Comparison of ENCODE assay signal across 12 mouse cellular contexts in the genomic region with DNA sequence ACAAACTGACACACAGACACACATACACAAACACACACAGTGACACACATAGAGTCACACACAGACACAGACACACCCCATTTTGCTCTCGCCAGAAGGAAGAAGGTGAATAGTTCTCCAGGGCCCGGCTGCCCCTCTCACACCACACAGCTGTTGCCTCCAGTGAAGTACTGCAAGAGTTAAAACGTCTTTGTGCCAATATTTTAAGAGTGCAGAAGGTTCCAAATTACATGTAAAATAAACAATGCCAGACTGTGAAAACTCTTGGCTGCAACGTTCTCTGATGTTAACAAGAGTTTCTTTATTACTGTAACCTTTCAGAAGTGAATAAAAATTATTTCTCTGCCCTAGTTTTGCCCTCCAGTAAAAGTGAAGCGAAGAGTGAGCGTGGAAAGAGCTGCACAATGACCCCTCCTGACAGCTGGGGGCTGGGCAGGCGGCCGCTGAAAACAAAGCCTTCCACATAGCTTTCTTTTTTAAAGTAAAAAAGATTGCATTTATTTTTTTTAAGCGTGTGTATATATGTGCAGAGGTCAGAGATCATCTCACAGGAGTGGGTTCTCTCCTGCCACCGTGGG. TPM values are rescaled to one million over a fixed set of nuclear protein-coding genes. Genes with fewer than 3 reads are reported as not detected.
A peak's percentile ranks its signal among the peaks of the same experiment; 100 is the strongest.
DNase-seq lines count a peak whose midpoint lies in the region; ATAC-seq and TF ChIP-seq lines count a peak whose summit lies in the region.
"Had no signal": no experiment of that assay in that cellular context is flagged by ENCODE, and none has a peak within 500 bp of the region (broad histone marks: within the 10 kb centered on the region; RNA-seq: fewer than 3 reads in every experiment).

No protein-coding gene starts in this region.

- no peak overlapping the region for H3K4me3 ChIP-seq in hindbrain, embryonic 13.5 days
- H3K4me3 ChIP-seq in hindbrain, embryonic 11.5 days (ENCODE audit: low read depth, low read length) = no peak overlapping the region
- no peak overlapping the region for H3K4me3 ChIP-seq in midbrain, postnatal 0 days (ENCODE audit: low read depth, low read length)
- no peak overlapping the region for H3K4me3 ChIP-seq in midbrain, embryonic 16.5 days (ENCODE audit: low read depth, low read length)
- no peak overlapping the region for H3K4me3 ChIP-seq in intestine, postnatal 0 days (ENCODE audit: low read depth, low read length)
- H3K4me3 ChIP-seq in heart, embryonic 11.5 days (ENCODE audit: low read depth, low read length) = no peak overlapping the region
- H3K4me3 ChIP-seq: layer of hippocampus, adult 2 months had no signal

- peak overlapping the region; percentile 43 for H3K9ac ChIP-seq in hindbrain, embryonic 13.5 days
- no peak overlapping the region for H3K9ac ChIP-seq in hindbrain, embryonic 11.5 days (ENCODE audit: low read depth, low read length)
- H3K9ac ChIP-seq in midbrain, postnatal 0 days (replicated peaks; ENCODE audit: low read length, poor library complexity, severe bottlenecking) = no peak overlapping the region
- H3K9ac ChIP-seq in midbrain, embryonic 16.5 days (ENCODE audit: low read depth, low read length) = no peak overlapping the region
- H3K9ac ChIP-seq in intestine, postnatal 0 days (ENCODE audit: low read depth, low read length) = no peak overlapping the region
- no peak overlapping the region for H3K9ac ChIP-seq in heart, embryonic 11.5 days (ENCODE audit: low read depth, low read length)

- peaks cover 34% of the 10 kb centered on the region for H3K36me3 ChIP-seq in hindbrain, embryonic 13.5 days
- H3K36me3 ChIP-seq in hindbrain, embryonic 11.5 days (ENCODE audit: control insufficient read depth, insufficient read depth, low read length) = 0 out of 2 replicates have a peak, but pooled peaks cover 2% of the 10 kb centered on the region
- H3K36me3 ChIP-seq in midbrain, postnatal 0 days (ENCODE audit: insufficient read depth, low read length) = peaks cover 22% of the 10 kb centered on the region
- H3K36me3 ChIP-seq in midbrain, embryonic 16.5 days (ENCODE audit: control insufficient read depth, insufficient read depth, low read length) = peaks cover 9% of the 10 kb centered on the region
- H3K36me3 ChIP-seq in intestine, postnatal 0 days (ENCODE audit: control insufficient read depth, insufficient read depth) = peaks cover 31% of the 10 kb centered on the region
- peaks cover 21% of the 10 kb centered on the region; the same call in 1 of the 2 replicates for H3K36me3 ChIP-seq in heart, embryonic 11.5 days (ENCODE audit: control insufficient read depth, insufficient read depth, low read length)

- no peak for TF ChIP-seq CTCF in midbrain, postnatal 0 days (IDR thresholded peaks at IDR 0.05)
- no peak for TF ChIP-seq CTCF in intestine, postnatal 0 days (IDR thresholded peaks at IDR 0.05; ENCODE audit: low read depth)

- H3K27me3 ChIP-seq in hindbrain, embryonic 13.5 days = no peaks in the 10 kb centered on the region
- no peaks in the 10 kb centered on the region for H3K27me3 ChIP-seq in hindbrain, embryonic 11.5 days (ENCODE audit: control insufficient read depth, insufficient read depth, low read length)
- no peaks in the 10 kb centered on the region for H3K27me3 ChIP-seq in midbrain, postnatal 0 days (ENCODE audit: insufficient read depth, low read length)
- no peaks in the 10 kb centered on the region for H3K27me3 ChIP-seq in midbrain, embryonic 16.5 days (ENCODE audit: control insufficient read depth, insufficient read depth, low read depth, low read length)
- no peaks in the 10 kb centered on the region for H3K27me3 ChIP-seq in intestine, postnatal 0 days (replicated peaks; ENCODE audit: control insufficient read depth, insufficient read depth, low read length)
- H3K27me3 ChIP-seq in heart, embryonic 11.5 days (ENCODE audit: control insufficient read depth, insufficient read depth, low read length) = no peaks in the 10 kb centered on the region

- no peak for ATAC-seq in hindbrain, embryonic 13.5 days (ENCODE audit: low FRiP score)
- no peak for ATAC-seq in hindbrain, embryonic 11.5 days (ENCODE audit: low FRiP score)
- ATAC-seq in midbrain, postnatal 0 days (ENCODE audit: low FRiP score) = no peak
- ATAC-seq in midbrain, embryonic 16.5 days = no peak
- no peak for ATAC-seq in intestine, postnatal 0 days
- ATAC-seq in heart, embryonic 11.5 days (replicated peaks; ENCODE audit: insufficient number of reproducible peaks, low FRiP score, low TSS enrichment) = no peak

- no peak overlapping the region for H3K4me2 ChIP-seq in hindbrain, embryonic 13.5 days
- no peak overlapping the region for H3K4me2 ChIP-seq in hindbrain, embryonic 11.5 days (replicated peaks; ENCODE audit: low read depth, low read length)
- H3K4me2 ChIP-seq in midbrain, postnatal 0 days (ENCODE audit: low read depth, low read length, poor library complexity, severe bottlenecking) = no peak overlapping the region
- H3K4me2 ChIP-seq in midbrain, embryonic 16.5 days (ENCODE audit: low read length) = no peak overlapping the region
- H3K4me2 ChIP-seq in intestine, postnatal 0 days (replicated peaks; ENCODE audit: low read depth) = 0 out of 2 replicates have a peak overlapping the region, but pooled peaks have one; percentile 7
- no peak overlapping the region for H3K4me2 ChIP-seq in heart, embryonic 11.5 days

- WGBS in hindbrain, embryonic 13.5 days = 53% methylated on average over 10 of the region's 10 CpGs
- WGBS in hindbrain, embryonic 11.5 days = 68% methylated on average over 10 of the region's 10 CpGs
- WGBS in midbrain, postnatal 0 days = 69% methylated on average over 10 of the region's 10 CpGs
- WGBS in midbrain, embryonic 16.5 days = 72% methylated on average over 10 of the region's 10 CpGs
- WGBS in intestine, postnatal 0 days = 58% methylated on average over 10 of the region's 10 CpGs
- WGBS in heart, embryonic 11.5 days (ENCODE audit: insufficient replicate concordance) = 74% methylated on average over 10 of the region's 10 CpGs

- peak overlapping the region; percentile 83 for H3K27ac ChIP-seq in hindbrain, embryonic 13.5 days
- H3K27ac ChIP-seq in hindbrain, embryonic 11.5 days (ENCODE audit: low read depth, low read length) = no peak overlapping the region; the same call in 1 of the 2 replicates
- no peak overlapping the region for H3K27ac ChIP-seq in midbrain, postnatal 0 days (ENCODE audit: low read depth, low read length)
- H3K27ac ChIP-seq in midbrain, embryonic 16.5 days (ENCODE audit: low read length) = no peak overlapping the region
- H3K27ac ChIP-seq in intestine, postnatal 0 days (ENCODE audit: low read depth, low read length) = no peak overlapping the region
- H3K27ac ChIP-seq in heart, embryonic 11.5 days (ENCODE audit: low read depth, low read length) = no peak overlapping the region

- peaks cover 31% of the 10 kb centered on the region for H3K4me1 ChIP-seq in hindbrain, embryonic 13.5 days (replicated peaks)
- H3K4me1 ChIP-seq in hindbrain, embryonic 11.5 days (replicated peaks; ENCODE audit: control insufficient read depth, insufficient read depth, low read length) = no peaks in the 10 kb centered on the region
- H3K4me1 ChIP-seq in midbrain, postnatal 0 days (ENCODE audit: insufficient read depth, low read length) = no peaks in the 10 kb centered on the region
- no peaks in the 10 kb centered on the region for H3K4me1 ChIP-seq in midbrain, embryonic 16.5 days (ENCODE audit: control insufficient read depth, insufficient read depth, low read length)
- H3K4me1 ChIP-seq in intestine, postnatal 0 days (replicated peaks; ENCODE audit: control insufficient read depth, insufficient read depth, low read length) = no peaks in the 10 kb centered on the region
- no peaks in the 10 kb centered on the region for H3K4me1 ChIP-seq in heart, embryonic 11.5 days (ENCODE audit: control insufficient read depth, insufficient read depth, low read length)

- no peak for DNase-seq in hindbrain, embryonic 11.5 days (ENCODE audit: low spot score)
- peak; percentile 10 for DNase-seq in midbrain, postnatal 0 days (ENCODE audit: low spot score)
- no peak for DNase-seq in right cerebral cortex, postnatal 10 days (ENCODE audit: low spot score in 2 of 2)
- no peak for DNase-seq in left cerebral cortex, adult 18-20 months (ENCODE audit: low spot score in 2 of 2)
- DNase-seq: adrenal gland, postnatal 14 days; thymus, postnatal 25 days had no signal

- H3K9me3 ChIP-seq in hindbrain, embryonic 13.5 days = no peaks in the 10 kb centered on the region
- no peaks in the 10 kb centered on the region for H3K9me3 ChIP-seq in hindbrain, embryonic 11.5 days (ENCODE audit: control insufficient read depth, low read length)
- no peaks in the 10 kb centered on the region for H3K9me3 ChIP-seq in midbrain, postnatal 0 days (ENCODE audit: low read length)
- H3K9me3 ChIP-seq in midbrain, embryonic 16.5 days (replicated peaks; ENCODE audit: control insufficient read depth, low read length, poor library complexity, severe bottlenecking) = no peaks in the 10 kb centered on the region
- no peaks in the 10 kb centered on the region for H3K9me3 ChIP-seq in intestine, postnatal 0 days (ENCODE audit: control insufficient read depth)
- H3K9me3 ChIP-seq in heart, embryonic 11.5 days (replicated peaks; ENCODE audit: control insufficient read depth, low read length) = no peaks in the 10 kb centered on the region

RNA-seq across cellular contexts. Expression of a gene that starts 38.4 kb away (rescaled TPM):
- polyA plus RNA-seq in hindbrain, embryonic 13.5 days (2015; fragmentation: Nextera tagmentation; extraction: Ambion mirVana) = 0.60 and 0.63 TPM in 2 replicates
- 0.19 and 0.20 TPM in 2 replicates for polyA plus RNA-seq in hindbrain, embryonic 11.5 days (2014; fragmentation: Nextera tagmentation; extraction: Ambion mirVana)
- total RNA-seq in midbrain, postnatal 0 days (2014; rRNA removed) = not detected in 2 replicates
- polyA plus RNA-seq in midbrain, postnatal 0 days (2015; fragmentation: Nextera tagmentation; extraction: Ambion mirVana) = 0.07 TPM in 1 of 2 replicates, not detected in the other
- polyA plus RNA-seq in midbrain, embryonic 16.5 days (2015; fragmentation: Nextera tagmentation; extraction: Ambion mirVana) = 0.49 and 0.51 TPM in 2 replicates
- polyA plus RNA-seq in intestine, postnatal 0 days (2015; fragmentation: Nextera tagmentation; extraction: Ambion mirVana) = 0.31 and 0.37 TPM in 2 replicates
- 0.06 and 0.15 TPM in 2 replicates for polyA plus RNA-seq in heart, embryonic 11.5 days (2014; fragmentation: Nextera tagmentation; extraction: Ambion mirVana)
- not detected for total RNA-seq in left cerebral cortex, adult 18-20 months (2021)
- total RNA-seq: adrenal gland, postnatal 14 days; layer of hippocampus, adult 2 months had no signal
- polyA plus RNA-seq: spleen, adult 2 months had no signal

RNA-seq across cellular contexts. Expression of a gene that starts 46.3 kb away (rescaled TPM):
- polyA plus RNA-seq in hindbrain, embryonic 13.5 days (2015; fragmentation: Nextera tagmentation; extraction: Ambion mirVana) = 148 and 152 TPM in 2 replicates
- polyA plus RNA-seq in hindbrain, embryonic 11.5 days (2014; fragmentation: Nextera tagmentation; extraction: Ambion mirVana) = 193 and 208 TPM in 2 replicates
- 80.7 and 85.4 TPM in 2 replicates for total RNA-seq in midbrain, postnatal 0 days (2014; rRNA removed)
- polyA plus RNA-seq in midbrain, postnatal 0 days (2015; fragmentation: Nextera tagmentation; extraction: Ambion mirVana) = 130 and 143 TPM in 2 replicates
- polyA plus RNA-seq in midbrain, embryonic 16.5 days (2015; fragmentation: Nextera tagmentation; extraction: Ambion mirVana) = 134 and 136 TPM in 2 replicates
- 318 and 321 TPM in 2 replicates for polyA plus RNA-seq in intestine, postnatal 0 days (2015; fragmentation: Nextera tagmentation; extraction: Ambion mirVana)
- polyA plus RNA-seq in heart, embryonic 11.5 days (2014; fragmentation: Nextera tagmentation; extraction: Ambion mirVana) = 138 and 148 TPM in 2 replicates
- total RNA-seq in left cerebral cortex, adult 18-20 months (2021) = 10 to 100 TPM; 73.3 to 82.5 TPM

RNA-seq across cellular contexts. Expression of a gene that starts 53.8 kb away (rescaled TPM):
- polyA plus RNA-seq in hindbrain, embryonic 13.5 days (2015; fragmentation: Nextera tagmentation; extraction: Ambion mirVana) = 28.5 and 28.6 TPM in 2 replicates
- polyA plus RNA-seq in hindbrain, embryonic 11.5 days (2014; fragmentation: Nextera tagmentation; extraction: Ambion mirVana) = 9.6 and 9.7 TPM in 2 replicates
- 35.2 TPM in 2 replicates for total RNA-seq in midbrain, postnatal 0 days (2014; rRNA removed)
- polyA plus RNA-seq in midbrain, postnatal 0 days (2015; fragmentation: Nextera tagmentation; extraction: Ambion mirVana) = 56.6 and 61.0 TPM in 2 replicates
- 38.9 and 44.0 TPM in 2 replicates for polyA plus RNA-seq in midbrain, embryonic 16.5 days (2015; fragmentation: Nextera tagmentation; extraction: Ambion mirVana)
- 40.0 and 42.3 TPM in 2 replicates for polyA plus RNA-seq in intestine, postnatal 0 days (2015; fragmentation: Nextera tagmentation; extraction: Ambion mirVana)
- 5.6 and 5.7 TPM in 2 replicates for polyA plus RNA-seq in heart, embryonic 11.5 days (2014; fragmentation: Nextera tagmentation; extraction: Ambion mirVana)
- 10 to 100 TPM; 58.7 to 58.9 TPM for total RNA-seq in left cerebral cortex, adult 18-20 months (2021)

RNA-seq across cellular contexts. Expression of a gene that starts 57.1 kb away (rescaled TPM):
- 57.6 and 59.6 TPM in 2 replicates for polyA plus RNA-seq in hindbrain, embryonic 13.5 days (2015; fragmentation: Nextera tagmentation; extraction: Ambion mirVana)
- polyA plus RNA-seq in hindbrain, embryonic 11.5 days (2014; fragmentation: Nextera tagmentation; extraction: Ambion mirVana) = 69.6 and 80.8 TPM in 2 replicates
- 44.6 and 48.2 TPM in 2 replicates for total RNA-seq in midbrain, postnatal 0 days (2014; rRNA removed)
- polyA plus RNA-seq in midbrain, postnatal 0 days (2015; fragmentation: Nextera tagmentation; extraction: Ambion mirVana) = 55.0 and 58.9 TPM in 2 replicates
- polyA plus RNA-seq in midbrain, embryonic 16.5 days (2015; fragmentation: Nextera tagmentation; extraction: Ambion mirVana) = 63.3 and 66.8 TPM in 2 replicates
- polyA plus RNA-seq in intestine, postnatal 0 days (2015; fragmentation: Nextera tagmentation; extraction: Ambion mirVana) = 39.5 and 40.4 TPM in 2 replicates
- polyA plus RNA-seq in heart, embryonic 11.5 days (2014; fragmentation: Nextera tagmentation; extraction: Ambion mirVana) = 86.7 and 118 TPM in 2 replicates
- 10 to 100 TPM; 84.7 to 91.8 TPM for total RNA-seq in left cerebral cortex, adult 18-20 months (2021)
